Mouse (Mus musculus): ENCODE results near the gene Inava.

DNA sequence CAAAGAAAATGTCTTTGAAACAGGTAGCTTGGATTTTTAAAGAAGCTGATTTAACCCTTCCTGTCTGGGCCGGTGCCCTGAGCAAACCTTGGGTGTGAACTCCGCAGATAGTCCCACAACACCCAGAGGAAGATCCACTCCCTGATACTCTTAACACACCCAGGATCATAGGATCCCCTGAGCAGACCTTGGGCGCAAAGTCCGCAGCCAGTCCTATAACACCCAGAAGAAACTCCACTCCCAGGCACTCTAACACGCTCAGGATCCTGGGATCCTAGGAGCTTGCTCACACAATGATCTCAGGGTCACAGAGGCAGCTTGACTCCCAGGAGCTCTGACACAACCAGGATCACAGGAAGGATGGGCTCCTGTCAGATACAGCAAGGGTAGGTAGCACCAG, 44.0 kb downstream of the Inava start:
- TF ChIP-seq EP300 (IDR thresholded peaks at IDR 0.05; ENCODE audit: insufficient read depth, low read depth, low read length) (no peak), POLR2A (IDR thresholded peaks at IDR 0.05; ENCODE audit: insufficient read depth, low read depth, low read length) (no peak), CTCF (IDR thresholded peaks at IDR 0.05) (no peak)

Measured in heart, adult 2 months (tissue).